Mouse (Mus musculus) cortical plate, adult 2 months (tissue): Measurements from ENCODE around the gene Fgfr2.

Experiments used
- CTCF ChIP-seq: fragments of 200-500 bp; IDR thresholded peaks from 2 replicates; pipeline ENCODE4 v1.5.1; 2011; ENCODE audit warnings: mild to moderate bottlenecking, control low read depth, low read length; ENCODE audit not compliant: insufficient read depth; ENCODE audit errors: extremely low read depth
- POLR2A ChIP-seq: fragments of 200-500 bp; IDR thresholded peaks from 2 replicates; pipeline ENCODE4 v1.6.1; 2011; ENCODE audit warnings: mild to moderate bottlenecking, low read length, control low read depth; ENCODE audit not compliant: insufficient read depth; ENCODE audit errors: extremely low read depth

DNA sequence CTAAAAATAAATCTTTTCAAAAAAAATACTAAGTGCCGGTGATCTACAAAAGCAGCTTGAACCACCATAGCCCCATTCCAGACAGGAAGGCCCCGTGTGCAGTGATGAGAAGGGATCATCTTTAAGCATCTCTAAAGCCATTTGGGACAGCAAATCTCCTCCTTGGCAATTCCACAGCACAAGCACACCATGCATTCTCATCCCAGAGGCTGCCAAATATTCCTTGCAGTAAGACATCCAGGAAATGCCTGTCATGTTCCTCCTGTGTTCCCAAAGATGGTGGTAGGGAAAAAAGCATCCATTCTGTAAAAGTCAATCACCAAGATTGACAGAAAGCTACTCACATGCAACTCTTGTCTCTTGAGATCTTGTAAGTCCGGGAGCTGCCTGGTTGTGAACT is 853.5 kb downstream of the Fgfr2 start:
- TF ChIP-seq POLR2A (no peak), CTCF (no peak)
